In genomic region chr2:157204366-157205218, GRCm38 (mm10) we compare ENCODE assay signal across 8 mouse cellular contexts. TPM values are rescaled to one million over a fixed set of nuclear protein-coding genes. Genes with fewer than 3 reads are reported as not detected.
A peak's percentile ranks its signal among the peaks of the same experiment; 100 is the strongest.
DNase-seq lines count a peak whose midpoint lies in the region; ATAC-seq and TF ChIP-seq lines count a peak whose summit lies in the region.

Gene Rbl1 (minus strand): TSS chr2:157204534.

- intact Hi-C loops in left cerebral cortex, postnatal 10 days (cut with DNase I): loop anchor here (5.0 kb wide), 1 partner anchor 58 kb away; no protein-coding TSS in a partner anchor

- TF ChIP-seq CTCF in cortical plate, adult 2 months (IDR thresholded peaks at IDR 0.05; ENCODE audit: extremely low read depth, insufficient read depth, low read length): no peak

- peak within 1 kb of the TSS; percentile 79 for H3K4me3 ChIP-seq in cortical plate, adult 2 months (ENCODE audit: insufficient read depth, low read length)

- no peaks in the 10 kb centered on the region for H3K4me1 ChIP-seq in cortical plate, adult 2 months (ENCODE audit: control insufficient read depth, insufficient read depth, low read length)

- DNase-seq in gastrocnemius, postnatal 10 days: peak; percentile 88
- peak; percentile 82 to 94 for DNase-seq in left cerebral cortex, postnatal 10 days (ENCODE audit: extremely low spot score in 1 of 2, low spot score in 2 of 2)
- DNase-seq in right cerebral cortex, postnatal 25 days: peak; percentile 89
- DNase-seq in urinary bladder, postnatal 4 days (ENCODE audit: low spot score in 2 of 2): peak; percentile 84 to 90

- TF ChIP-seq POLR2A in cortical plate, adult 2 months (IDR thresholded peaks at IDR 0.05; ENCODE audit: extremely low read depth, insufficient read depth, low read length): peak; percentile 81

- peak within 1 kb of the TSS; percentile 83 for H3K27ac ChIP-seq in cortical plate, adult 2 months (ENCODE audit: insufficient read depth, low read length)

- ATAC-seq in activated CD4-positive, CD25-positive, alpha-beta regulatory T cell, adult 4 months: peak; percentile 47
- peak; percentile 62 for ATAC-seq in inflammation-experienced regulatory T-cells, adult 6 months
- ATAC-seq in megakaryocyte-erythroid progenitor cell, adult 5-6 weeks (replicated peaks; ENCODE audit: low FRiP score, low TSS enrichment, poor library complexity, severe bottlenecking): peak; percentile 78

RNA-seq across cellular contexts. Expression of gene Rbl1, which starts in this region (rescaled TPM):
- 10 to 100 TPM; 22.1 to 22.4 TPM for polyA plus RNA-seq in activated CD4-positive, CD25-positive, alpha-beta regulatory T cell, adult 4 months (2017; shearing (Covaris generic))
- 1.5 and 2.0 TPM in 2 replicates for polyA plus RNA-seq in cortical plate, adult 2 months (2012; rRNA removed)
- 1 to 10 TPM; 5.7 to 6.9 TPM for total RNA-seq in gastrocnemius, postnatal 10 days (2021)
- 10 to 100 TPM; 18.6 to 30.7 (median 21.8) TPM for polyA plus RNA-seq in inflammation-experienced regulatory T-cells, adult 6 months (2017; shearing (Covaris generic))
- total RNA-seq in left cerebral cortex, postnatal 10 days (2021): 1 to 10 TPM; 2.1 to 2.5 TPM
- 61.3 and 76.0 TPM in 2 replicates for total RNA-seq in megakaryocyte-erythroid progenitor cell, adult 5-6 weeks (2014; fragmentation: Nextera tagmentation)
- 78.7 and 83.2 TPM in 2 replicates for total RNA-seq in megakaryocyte-erythroid progenitor cell, adult 5-6 weeks (2017)

Comparison
In these comparisons a context has a peak if more than half of its experiments do, and no peak if none do; other contexts are left out.
1. Peak in every context shown above with its lines: DNase-seq, ATAC-seq, H3K4me3 ChIP-seq and H3K27ac ChIP-seq.
2. RNA of gene Rbl1 (total RNA-seq): 61.3 to 83.2 TPM in megakaryocyte-erythroid progenitor cell, adult 5-6 weeks; 5.7 to 6.9 TPM in gastrocnemius, postnatal 10 days and 2.1 to 2.5 TPM in left cerebral cortex, postnatal 10 days; every median in the first group is over 4 times any median in the second.